Mouse (Mus musculus): ENCODE data around the gene Dnajc25. TPM values are rescaled to one million over a fixed set of nuclear protein-coding genes. Genes with fewer than 3 reads are reported as not detected.

Gene Dnajc25
- polyA plus RNA-seq, 2 experiments, result 2.4 to 7.1 TPM

GRCm38 (mm10) chr4:59007974-59008373 lies 13.1 kb downstream of the Dnajc25 start:
- Histone ChIP-seq H3K9ac (replicated peaks) (no peak overlapping the region), H3K4me1 (replicated peaks; ENCODE audit: control insufficient read depth in 2 of 2, insufficient read depth in 2 of 2, low read length in 1 of 2) (peaks cover 17 to 29% of the 10 kb centered on the region in 2 experiments), H3K27me3 (ENCODE audit: control insufficient read depth, insufficient read depth, low read length) (no peaks in the 10 kb centered on the region), H3K36me3 (replicated peaks; ENCODE audit: control insufficient read depth, insufficient read depth, low read depth) (no peaks in the 10 kb centered on the region), H3K4me3 (ENCODE audit: insufficient read depth in 1 of 2, low read depth in 2 of 2, low read length in 2 of 2) (no peak overlapping the region), H3K27ac (no peak overlapping the region), H3K4me2 (ENCODE audit: low read depth) (no peak overlapping the region), H3K9me3 (ENCODE audit: control insufficient read depth, low read length) (no peaks in the 10 kb centered on the region)
- WGBS (ENCODE audit: insufficient replicate concordance), result 75% methylated on average over 5 of the region's 5 CpGs
- no peak for TF ChIP-seq CTCF (IDR thresholded peaks at IDR 0.05; ENCODE audit: low read depth)
- no peak for TF ChIP-seq EP300 (IDR thresholded peaks at IDR 0.05; ENCODE audit: low read depth)
- no peak for DNase-seq (ENCODE audit: low read depth in 3 of 3, low spot score in 3 of 3)
- no peak for ATAC-seq (ENCODE audit: insufficient read depth)

DNA sequence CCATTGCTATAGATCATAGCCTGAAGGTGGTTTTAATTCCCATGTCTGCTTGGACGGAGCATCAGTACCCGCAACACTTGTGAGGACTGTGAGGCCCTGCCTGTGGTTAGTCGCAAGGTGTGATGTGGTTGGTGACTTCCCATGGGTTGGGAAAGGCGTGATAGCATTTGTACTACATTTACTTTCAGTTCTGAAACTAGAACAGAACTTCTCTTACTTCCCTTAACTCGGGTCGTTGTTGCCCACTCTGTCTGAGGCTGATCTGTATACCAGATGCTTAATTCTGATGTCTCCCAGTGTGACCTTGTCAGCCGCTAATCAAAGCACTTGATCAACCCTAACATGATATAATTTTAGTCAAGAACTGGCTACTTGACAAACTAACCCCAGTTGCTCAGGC lies 14.3 kb downstream of the Dnajc25 start:
- Histone ChIP-seq H3K27me3 (ENCODE audit: control insufficient read depth, insufficient read depth, low read length) (no peaks in the 10 kb centered on the region), H3K36me3 (replicated peaks; ENCODE audit: control insufficient read depth, insufficient read depth, low read depth) (no peaks in the 10 kb centered on the region), H3K27ac (no peak overlapping the region), H3K4me1 (replicated peaks; ENCODE audit: control insufficient read depth in 2 of 2, insufficient read depth in 2 of 2, low read length in 1 of 2) (peaks cover 14 to 27% of the 10 kb centered on the region in 2 experiments), H3K9me3 (ENCODE audit: control insufficient read depth, low read length) (no peaks in the 10 kb centered on the region), H3K4me3 (ENCODE audit: insufficient read depth in 1 of 2, low read depth in 2 of 2, low read length in 2 of 2) (no peak overlapping the region), H3K9ac (replicated peaks) (no peak overlapping the region), H3K4me2 (ENCODE audit: low read depth) (peak overlapping the region; percentile 20)
- no peak for DNase-seq (ENCODE audit: low read depth in 3 of 3, low spot score in 3 of 3)
- no peak for ATAC-seq (ENCODE audit: insufficient read depth)
- TF ChIP-seq EP300 (IDR thresholded peaks at IDR 0.05; ENCODE audit: low read depth), result no peak
- no peak for TF ChIP-seq CTCF (IDR thresholded peaks at IDR 0.05; ENCODE audit: low read depth)
- 39% methylated on average over 7 of the region's 7 CpGs for WGBS (ENCODE audit: insufficient replicate concordance)

- no peak for ATAC-seq (ENCODE audit: insufficient read depth)
- no peaks in the 10 kb centered on the region for H3K36me3 ChIP-seq (replicated peaks; ENCODE audit: control insufficient read depth, insufficient read depth, low read depth)
- H3K27ac ChIP-seq, result no peak overlapping the region
- TF ChIP-seq EP300 (IDR thresholded peaks at IDR 0.05; ENCODE audit: low read depth) (no peak), CTCF (IDR thresholded peaks at IDR 0.05; ENCODE audit: low read depth) (no peak)
- DNase-seq (ENCODE audit: low read depth in 3 of 3, low spot score in 3 of 3), result no peak
- WGBS (ENCODE audit: insufficient replicate concordance), result 26% methylated on average over 4 of the region's 4 CpGs
- peaks cover 9 to 22% of the 10 kb centered on the region in 2 experiments for H3K4me1 ChIP-seq (replicated peaks; ENCODE audit: control insufficient read depth in 2 of 2, insufficient read depth in 2 of 2, low read length in 1 of 2)
- no peak overlapping the region for H3K4me2 ChIP-seq (ENCODE audit: low read depth)
- H3K9ac ChIP-seq (replicated peaks), result no peak overlapping the region
- H3K27me3 ChIP-seq (ENCODE audit: control insufficient read depth, insufficient read depth, low read length), result no peaks in the 10 kb centered on the region
- no peak overlapping the region for H3K4me3 ChIP-seq (ENCODE audit: insufficient read depth in 1 of 2, low read depth in 2 of 2, low read length in 2 of 2)
- no peaks in the 10 kb centered on the region for H3K9me3 ChIP-seq (ENCODE audit: control insufficient read depth, low read length)
Observed at GRCm38 (mm10) chr4:59009696-59010095, 14.8 kb downstream of the Dnajc25 start.

- no peak overlapping the region for H3K9ac ChIP-seq (replicated peaks)
- H3K27ac ChIP-seq, result no peak overlapping the region
- ATAC-seq (ENCODE audit: insufficient read depth), result no peak
Observed at GRCm38 (mm10) chr4:59011446-59011845, 16.6 kb downstream of the Dnajc25 start.

DNA sequence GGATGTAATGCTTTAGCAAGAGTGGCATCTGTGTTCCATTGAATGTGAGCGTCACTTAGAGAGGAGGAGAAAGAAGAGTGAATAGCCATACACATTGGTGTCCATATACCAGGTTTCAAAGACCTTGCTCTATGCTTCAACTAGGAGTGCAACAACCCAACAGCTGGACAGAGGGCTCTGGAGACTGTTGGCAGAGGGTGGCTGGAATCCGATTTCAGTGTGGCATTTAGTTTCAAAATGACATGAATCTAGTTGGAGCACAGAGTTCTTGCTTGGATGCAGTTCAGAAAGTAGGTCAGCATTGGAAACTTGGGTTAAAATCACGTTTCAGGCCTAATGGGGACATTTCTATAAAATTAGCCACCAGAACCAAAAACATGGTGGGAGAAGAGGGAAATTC lies 20.3 kb downstream of the Dnajc25 start:
- WGBS (ENCODE audit: insufficient replicate concordance), result 65% methylated on average over 3 of the region's 3 CpGs
- peaks cover 2 to 10% of the 10 kb centered on the region in 2 experiments for H3K4me1 ChIP-seq (replicated peaks; ENCODE audit: control insufficient read depth in 2 of 2, insufficient read depth in 2 of 2, low read length in 1 of 2)
- DNase-seq (ENCODE audit: low read depth in 3 of 3, low spot score in 3 of 3), result no peak

More at GRCm38 (mm10) chr4:59011446-59011845, 16.6 kb downstream of the Dnajc25 start:
- TF ChIP-seq CTCF (IDR thresholded peaks at IDR 0.05; ENCODE audit: low read depth) (no peak), EP300 (IDR thresholded peaks at IDR 0.05; ENCODE audit: low read depth) (no peak)
- Histone ChIP-seq H3K4me3 (ENCODE audit: insufficient read depth in 1 of 2, low read depth in 2 of 2, low read length in 2 of 2) (no peak overlapping the region), H3K36me3 (replicated peaks; ENCODE audit: control insufficient read depth, insufficient read depth, low read depth) (no peaks in the 10 kb centered on the region), H3K4me2 (ENCODE audit: low read depth) (no peak overlapping the region), H3K4me1 (replicated peaks; ENCODE audit: control insufficient read depth in 2 of 2, insufficient read depth in 2 of 2, low read length in 1 of 2) (peaks cover 5 to 16% of the 10 kb centered on the region in 2 experiments), H3K27me3 (ENCODE audit: control insufficient read depth, insufficient read depth, low read length) (no peaks in the 10 kb centered on the region), H3K9me3 (ENCODE audit: control insufficient read depth, low read length) (no peaks in the 10 kb centered on the region)
- WGBS (ENCODE audit: insufficient replicate concordance), result 41% methylated on average over 3 of the region's 3 CpGs
- DNase-seq (ENCODE audit: low read depth in 3 of 3, low spot score in 3 of 3), result no peak

More for the DNA sequence above, 20.3 kb downstream of the Dnajc25 start:
- Histone ChIP-seq H3K27ac (no peak overlapping the region), H3K9ac (replicated peaks) (no peak overlapping the region), H3K4me3 (ENCODE audit: insufficient read depth in 1 of 2, low read depth in 2 of 2, low read length in 2 of 2) (no peak overlapping the region), H3K9me3 (ENCODE audit: control insufficient read depth, low read length) (no peaks in the 10 kb centered on the region), H3K27me3 (ENCODE audit: control insufficient read depth, insufficient read depth, low read length) (no peaks in the 10 kb centered on the region), H3K4me2 (ENCODE audit: low read depth) (no peak overlapping the region), H3K36me3 (replicated peaks; ENCODE audit: control insufficient read depth, insufficient read depth, low read depth) (peaks cover 7% of the 10 kb centered on the region)
- no peak for ATAC-seq (ENCODE audit: insufficient read depth)
- TF ChIP-seq CTCF (IDR thresholded peaks at IDR 0.05; ENCODE audit: low read depth), result no peak
- TF ChIP-seq EP300 (IDR thresholded peaks at IDR 0.05; ENCODE audit: low read depth), result no peak
